Mouse (Mus musculus): ENCODE data around the gene Pygb.

DNA sequence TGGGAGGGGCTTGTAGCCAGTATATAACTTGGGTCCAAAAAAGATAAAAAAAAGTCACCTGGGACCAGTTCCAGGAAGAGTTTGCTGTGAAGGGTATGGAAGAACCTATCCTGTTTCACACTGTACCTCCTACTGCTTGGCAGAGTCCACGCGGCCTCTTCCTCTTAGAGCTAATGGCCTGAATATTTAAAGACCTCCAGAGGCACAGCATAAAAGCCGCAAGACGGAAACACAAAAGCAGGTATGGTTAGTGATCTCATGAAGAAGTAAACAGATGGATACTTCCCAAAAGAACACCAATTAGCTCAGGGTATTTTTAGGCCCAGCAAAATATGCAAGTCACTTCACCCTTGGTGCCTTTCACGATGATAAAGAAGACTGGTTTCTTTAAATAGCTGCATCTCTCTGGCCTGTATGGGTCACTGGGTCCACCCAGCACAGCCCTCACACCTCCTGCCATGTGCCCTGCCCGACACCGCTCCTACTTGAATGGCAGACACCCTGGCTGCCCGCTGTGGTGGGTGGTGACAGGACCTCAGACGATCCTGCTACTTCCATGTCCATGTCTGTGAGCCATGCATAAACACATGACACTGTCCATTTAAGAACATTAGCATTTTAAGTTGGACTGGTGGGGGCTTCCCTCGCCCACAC, 13.9 kb upstream of the Pygb start:
- TF ChIP-seq EP300 (IDR thresholded peaks at IDR 0.05; ENCODE audit: insufficient read depth, low read depth, low read length) (peak; percentile 92), CTCF (IDR thresholded peaks at IDR 0.05) (no peak), POLR2A (IDR thresholded peaks at IDR 0.05; ENCODE audit: insufficient read depth, low read depth, low read length) (0 out of 2 replicates have a peak, but pooled peaks have one; percentile 23)

Data from heart, adult 2 months (tissue).